Mouse (Mus musculus) neural tube, embryonic 11.5 days (tissue): ENCODE results near the gene Timm22. TPM values are rescaled to one million over a fixed set of nuclear protein-coding genes. Genes with fewer than 3 reads are reported as not detected.

Source experiments
- ATAC-seq: fragments of 200-750 bp; cut with Nextera tagmentation; 2 replicates; pipeline ENCODE4 v1.8.0; 2017; ENCODE audit warnings: moderate number of reproducible peaks, mild to moderate bottlenecking, moderate TSS enrichment, moderate library complexity; ENCODE audit not compliant: insufficient read depth, low FRiP score, low TSS enrichment
- DNase-seq: peaks from one replicate; pipeline ENCODE4 v3.0.0-alpha.2; 2015; ENCODE audit warnings: low spot score
- H3K27ac ChIP-seq: fragments of 300-500 bp; sonication (generic); 2 replicates; pipeline ENCODE4 v1.5.1; 2014; ENCODE audit warnings: low read depth, mild to moderate bottlenecking, low read length
- H3K27me3 ChIP-seq: fragments of 300-500 bp; sonication (generic); 2 replicates; pipeline ENCODE4 v1.6.1; 2014; ENCODE audit warnings: mild to moderate bottlenecking, low read length, mixed read lengths; ENCODE audit not compliant: control insufficient read depth, insufficient read depth
- H3K36me3 ChIP-seq: fragments of 300-500 bp; sonication (generic); 2 replicates; pipeline ENCODE4 v1.6.1; 2014; ENCODE audit warnings: mild to moderate bottlenecking, low read length, moderate library complexity, mixed read lengths; ENCODE audit not compliant: control insufficient read depth, insufficient read depth
- H3K4me1 ChIP-seq: fragments of 300-500 bp; sonication (generic); 2 replicates; pipeline ENCODE4 v1.6.1; 2014; ENCODE audit warnings: low read length, mixed read lengths; ENCODE audit not compliant: control insufficient read depth, insufficient read depth
- H3K4me2 ChIP-seq: fragments of 300-500 bp; sonication (generic); 2 replicates; pipeline ENCODE4 v1.6.1; 2014; ENCODE audit warnings: low read depth, mild to moderate bottlenecking, moderate library complexity
- H3K4me3 ChIP-seq: fragments of 300-500 bp; sonication (generic); 2 replicates; pipeline ENCODE4 v1.5.1; 2014; ENCODE audit warnings: low read depth, low read length
- H3K9ac ChIP-seq: fragments of 300-500 bp; sonication (generic); 2 replicates; pipeline ENCODE4 v1.6.1; 2014; ENCODE audit warnings: mild to moderate bottlenecking, low read length
- H3K9me3 ChIP-seq: fragments of 300-500 bp; sonication (generic); 2 replicates; pipeline ENCODE4 v1.6.1; 2016; ENCODE audit warnings: low read length; ENCODE audit not compliant: control insufficient read depth
- WGBS: fragments of 180-500 bp; shearing (Covaris S2); extraction: QIAGEN DNeasy Blood & Tissue Kit; methylation state at CpG from one replicate; pipeline ENCODE4 v1.1.7; 2014; 5-methylcytosine and 5-hydroxymethylcytosine counted together
- polyA plus RNA-seq: library from polyadenylated mRNA; unstranded; fragments of >200 nt; fragmentation: Nextera tagmentation; extraction: Ambion mirVana; gene quantifications from 2 replicates; pipeline ENCODE4 v1.2.1, GENCODE M21; 2014

Gene Timm22
- polyA plus RNA-seq, 1 experiment from 2014 or later: 124 TPM

DNA sequence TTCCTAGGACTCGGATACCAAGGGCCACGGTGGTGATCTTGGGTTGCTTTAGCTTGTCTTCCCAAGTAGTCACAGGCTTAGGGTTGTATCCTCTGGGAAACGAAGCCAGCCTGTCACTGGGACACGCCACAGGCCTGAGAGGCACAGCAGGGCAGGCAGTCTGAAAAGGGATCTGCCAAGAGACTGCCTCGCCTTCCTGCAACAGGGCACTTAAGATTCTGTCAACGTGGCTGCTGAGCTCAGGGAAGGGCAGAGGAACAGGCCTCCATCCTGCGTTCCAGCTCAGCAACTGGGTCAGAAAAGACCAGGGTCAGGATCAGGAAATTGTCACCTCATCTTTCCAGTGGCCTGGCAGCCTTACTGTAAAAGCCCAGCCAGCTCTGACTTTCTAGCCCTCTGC lies 22.8 kb downstream of the Timm22 start:
- ATAC-seq: no peak
- no peak overlapping the region for H3K4me2 ChIP-seq
- H3K36me3 ChIP-seq: no peaks in the 10 kb centered on the region; the same call in 1 of the 2 replicates
- no peak for DNase-seq
- H3K27ac ChIP-seq: no peak overlapping the region
- 0 out of 2 replicates have a peak, but pooled peaks cover 3% of the 10 kb centered on the region for H3K4me1 ChIP-seq
- no peak overlapping the region; the same call in 1 of the 2 replicates for H3K9ac ChIP-seq
- no peaks in the 10 kb centered on the region for H3K9me3 ChIP-seq
- WGBS: 72% methylated on average over 7 of the region's 7 CpGs
- no peaks in the 10 kb centered on the region for H3K27me3 ChIP-seq
- H3K4me3 ChIP-seq: no peak overlapping the region

GRCm38 (mm10) chr11:76429966-76430631 lies 23.3 kb downstream of the Timm22 start:
- Histone ChIP-seq H3K9ac (peak overlapping the region; percentile 15), H3K4me3 (no peak overlapping the region), H3K4me2 (no peak overlapping the region), H3K27ac (peak overlapping the region; percentile 62), H3K4me1 (0 out of 2 replicates have a peak, but pooled peaks cover 3% of the 10 kb centered on the region), H3K36me3 (no peaks in the 10 kb centered on the region; the same call in 1 of the 2 replicates), H3K27me3 (no peaks in the 10 kb centered on the region), H3K9me3 (no peaks in the 10 kb centered on the region)
- 70% methylated on average over 6 of the region's 6 CpGs for WGBS
- ATAC-seq: no peak
- no peak for DNase-seq

DNA sequence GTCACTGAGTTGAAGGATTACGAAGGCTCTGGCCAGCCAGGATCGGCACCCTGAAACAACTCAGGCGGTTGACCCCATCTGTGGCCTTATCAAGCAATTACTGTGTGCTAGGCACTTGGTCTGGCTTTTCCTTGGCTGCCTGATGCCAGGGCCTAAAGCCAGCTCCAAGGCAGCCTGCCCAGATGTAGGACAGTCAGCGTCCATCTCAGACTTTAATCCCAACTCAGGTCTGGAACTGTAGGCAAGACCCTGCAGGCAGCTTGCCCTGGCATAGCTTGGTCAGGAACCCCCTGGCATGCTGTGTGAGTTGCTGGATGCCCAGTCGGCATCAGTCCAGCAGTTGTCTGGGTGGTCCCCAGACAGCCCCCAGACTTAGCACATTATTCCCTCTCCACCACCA lies 29.3 kb downstream of the Timm22 start:
- Histone ChIP-seq H3K9ac (no peak overlapping the region), H3K4me2 (peak overlapping the region; percentile 8; the same call in 1 of the 2 replicates), H3K9me3 (no peaks in the 10 kb centered on the region), H3K36me3 (0 out of 2 replicates have a peak, but pooled peaks cover 2% of the 10 kb centered on the region), H3K4me3 (no peak overlapping the region), H3K27ac (no peak overlapping the region), H3K27me3 (no peaks in the 10 kb centered on the region), H3K4me1 (peaks cover 3% of the 10 kb centered on the region; the same call in 1 of the 2 replicates)
- 81% methylated on average over 5 of the region's 5 CpGs for WGBS
- DNase-seq (no peak), ATAC-seq (no peak)

DNA sequence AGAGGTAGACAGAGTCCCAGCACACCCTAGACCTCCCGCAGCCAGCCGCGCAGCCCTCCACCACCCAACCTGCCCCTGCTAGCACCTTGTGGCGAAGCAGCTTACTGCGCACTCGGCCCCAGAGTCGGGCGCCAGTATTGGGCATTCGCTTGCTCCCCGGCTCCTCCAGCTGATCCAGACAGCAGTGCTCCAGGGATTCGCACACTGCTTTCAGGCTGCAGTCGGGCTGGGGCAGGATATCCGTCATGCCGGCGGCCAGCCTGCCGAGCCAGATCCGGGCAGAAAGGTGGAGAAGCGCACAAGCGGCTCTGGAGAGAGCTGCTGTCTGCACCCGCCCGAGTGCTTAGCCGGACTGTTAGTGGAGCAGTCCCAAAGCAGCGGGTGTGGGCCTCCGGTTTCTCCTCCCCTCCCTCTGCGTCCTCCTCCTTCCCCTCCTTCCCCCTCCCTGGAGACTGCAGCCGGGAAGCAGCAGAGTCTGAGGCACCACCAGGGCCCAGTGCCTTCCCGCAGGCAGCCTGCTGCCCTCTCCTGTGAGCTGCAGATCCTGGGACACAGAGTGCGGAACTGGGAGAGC lies 30.2 kb downstream of the Timm22 start:
- Histone ChIP-seq H3K9me3 (no peaks in the 10 kb centered on the region), H3K4me3 (peak overlapping the region; percentile 26), H3K9ac (peak overlapping the region; percentile 47), H3K27ac (peak overlapping the region; percentile 49; the same call in 1 of the 2 replicates), H3K4me1 (peaks cover 3% of the 10 kb centered on the region; the same call in 1 of the 2 replicates), H3K4me2 (peak overlapping the region; percentile 45), H3K27me3 (no peaks in the 10 kb centered on the region), H3K36me3 (0 out of 2 replicates have a peak, but pooled peaks cover 2% of the 10 kb centered on the region)
- DNase-seq (peak; percentile 61), ATAC-seq (peak; percentile 48; the same call in 1 of the 2 replicates)
- 3% methylated on average over 28 of the region's 28 CpGs for WGBS

- Histone ChIP-seq H3K9me3 (no peaks in the 10 kb centered on the region), H3K9ac (no peak overlapping the region), H3K4me2 (no peak overlapping the region), H3K4me3 (no peak overlapping the region), H3K4me1 (peaks cover 3% of the 10 kb centered on the region; the same call in 1 of the 2 replicates), H3K27me3 (no peaks in the 10 kb centered on the region), H3K36me3 (0 out of 2 replicates have a peak, but pooled peaks cover 2% of the 10 kb centered on the region), H3K27ac (no peak overlapping the region)
- ATAC-seq (no peak), DNase-seq (no peak)
- 16% methylated on average over 3 of the region's 3 CpGs for WGBS
Observed at GRCm38 (mm10) chr11:76439666-76440065, 32.9 kb downstream of the Timm22 start.

GRCm38 (mm10) chr11:76445459-76445858 lies 38.7 kb downstream of the Timm22 start:
- Histone ChIP-seq H3K27me3 (no peaks in the 10 kb centered on the region), H3K4me3 (no peak overlapping the region), H3K9ac (no peak overlapping the region), H3K4me1 (peaks cover 26% of the 10 kb centered on the region), H3K9me3 (no peaks in the 10 kb centered on the region), H3K36me3 (no peaks in the 10 kb centered on the region), H3K4me2 (no peak overlapping the region), H3K27ac (no peak overlapping the region)
- 39% methylated on average over 8 of the region's 8 CpGs for WGBS
- ATAC-seq: no peak
- no peak for DNase-seq

- H3K4me2 ChIP-seq: no peak overlapping the region
- H3K27me3 ChIP-seq: no peaks in the 10 kb centered on the region
- H3K9me3 ChIP-seq: no peaks in the 10 kb centered on the region
- WGBS: 2% methylated on average over 10 of the region's 10 CpGs
- H3K4me1 ChIP-seq: peaks cover 27% of the 10 kb centered on the region
- H3K27ac ChIP-seq: 0 out of 2 replicates have a peak overlapping the region, but pooled peaks have one; percentile 10
- ATAC-seq (no peak), DNase-seq (peak; percentile 69)
- H3K36me3 ChIP-seq: no peaks in the 10 kb centered on the region
- no peak overlapping the region for H3K9ac ChIP-seq
- no peak overlapping the region for H3K4me3 ChIP-seq
Observed at GRCm38 (mm10) chr11:76446251-76446650, 39.5 kb downstream of the Timm22 start.

GRCm38 (mm10) chr11:76449520-76450201 lies 42.9 kb downstream of the Timm22 start:
- WGBS: 14% methylated on average over 15 of the region's 15 CpGs
- peak; percentile 65 for DNase-seq

More at GRCm38 (mm10) chr11:76449520-76450201, 42.9 kb downstream of the Timm22 start:
- 0 out of 2 replicates have a peak, but pooled peaks cover 3% of the 10 kb centered on the region for H3K36me3 ChIP-seq
- H3K4me1 ChIP-seq: peaks cover 27% of the 10 kb centered on the region
- no peaks in the 10 kb centered on the region for H3K27me3 ChIP-seq
- H3K27ac ChIP-seq: peak overlapping the region; percentile 82
- no peak overlapping the region for H3K4me3 ChIP-seq
- peak overlapping the region; percentile 9; the same call in 1 of the 2 replicates for H3K4me2 ChIP-seq
- ATAC-seq: peak; percentile 80
- H3K9ac ChIP-seq: peak overlapping the region; percentile 9
- H3K9me3 ChIP-seq: no peaks in the 10 kb centered on the region
